Comparison of ENCODE assay signal across 19 mouse cellular contexts in the genomic region with DNA sequence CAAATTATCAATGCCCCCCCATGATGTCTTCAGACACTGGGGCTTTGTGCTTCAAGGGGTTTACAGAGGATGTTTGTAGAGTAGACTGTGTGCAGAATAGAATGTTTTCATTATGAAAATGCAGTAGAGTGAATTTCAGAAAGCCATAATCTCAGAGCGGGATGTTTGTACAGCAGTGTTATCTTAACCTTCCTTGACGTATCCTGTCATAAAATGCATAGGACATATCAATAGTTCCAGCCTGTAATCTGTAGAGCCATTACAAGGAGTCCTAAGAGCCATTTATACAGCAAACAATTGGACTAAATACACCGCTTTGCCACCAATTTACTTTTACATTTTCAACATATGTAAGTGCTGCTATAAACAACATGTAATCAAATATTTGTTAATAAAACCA. TPM values are rescaled to one million over a fixed set of nuclear protein-coding genes. Genes with fewer than 3 reads are reported as not detected.
"Had no signal": no experiment of that assay in that cellular context is flagged by ENCODE, and none has a peak within 500 bp of the region (broad histone marks: within the 10 kb centered on the region; RNA-seq: fewer than 3 reads in every experiment).

No protein-coding gene starts in this region.

- H3K4me3 ChIP-seq: limb, embryonic 12.5 days; midbrain, embryonic 12.5 days; myocyte; neural tube, embryonic 12.5 days had no signal

- H3K36me3 ChIP-seq: limb, embryonic 12.5 days; midbrain, embryonic 12.5 days; neural tube, embryonic 12.5 days had no signal

- H3K9ac ChIP-seq: limb, embryonic 12.5 days; liver, embryonic 14.5 days; midbrain, embryonic 12.5 days; neural tube, embryonic 12.5 days had no signal

- H3K27ac ChIP-seq: kidney, postnatal 0 days; limb, embryonic 12.5 days; liver, embryonic 14.5 days; neural tube, embryonic 12.5 days had no signal

- H3K9me3 ChIP-seq: limb, embryonic 12.5 days; midbrain, embryonic 12.5 days; neural tube, embryonic 12.5 days had no signal

- DNase-seq: kidney, adult 11 months; kidney, adult 9 months; kidney, postnatal 36 days; layer of hippocampus, adult 9-11 months; layer of hippocampus, postnatal 36 days; lung, adult 18-20 months; right cerebral cortex, postnatal 14 days; thymus, postnatal 4 days had no signal

- H3K4me2 ChIP-seq: limb, embryonic 12.5 days; midbrain, embryonic 12.5 days; neural tube, embryonic 12.5 days had no signal

- H3K27me3 ChIP-seq: limb, embryonic 12.5 days; midbrain, embryonic 12.5 days; neural tube, embryonic 12.5 days had no signal

RNA-seq across cellular contexts. Expression of gene Agr2, which starts 0.9 kb away (rescaled TPM):
- total RNA-seq: layer of hippocampus, adult 18-20 months; layer of hippocampus, postnatal 36 days; left cerebral cortex, postnatal 36 days; liver, adult 2 months; megakaryocyte-erythroid progenitor cell, adult 5-6 weeks had no signal
- polyA plus RNA-seq: limb, embryonic 12.5 days; midbrain, embryonic 12.5 days; myocyte; neural tube, embryonic 12.5 days; spleen, adult 2 months had no signal
